Mouse (Mus musculus) CH12.LX (cell line): Measurements from ENCODE around the gene Cacnb4. TPM values are rescaled to one million over a fixed set of nuclear protein-coding genes. Genes with fewer than 3 reads are reported as not detected.
A peak's percentile ranks its signal among the peaks of the same experiment; 100 is the strongest.

Source experiments
- DNase-seq: peaks from one replicate; pipeline ENCODE4 v3.0.0-alpha.2; 2013; ENCODE audit errors: extremely low read depth
- H3K27ac ChIP-seq: 2 replicates; pipeline ENCODE4 v1.5.1; 2012; ENCODE audit warnings: low read depth, mild to moderate bottlenecking, control low read depth, moderate library complexity; ENCODE audit not compliant: insufficient read depth
- H3K27me3 ChIP-seq: replicated peaks from 2 replicates; pipeline ENCODE3; 2012; ENCODE audit warnings: inconsistent platforms
- H3K36me3 ChIP-seq, 2 experiments: replicated peaks in 1 of 2; 2 replicates each; pipeline versions ENCODE3 to v1.6.1; 2012; ENCODE audit warnings: inconsistent platforms in 1 of 2, low read length in 1 of 2, mild to moderate bottlenecking in 1 of 2, mixed read lengths in 1 of 2, moderate library complexity in 1 of 2; ENCODE audit not compliant: control insufficient read depth in 1 of 2, insufficient read depth in 1 of 2
- H3K4me1 ChIP-seq, 2 experiments: 2 replicates each; pipeline ENCODE4 v1.6.1; 2012; ENCODE audit warnings: inconsistent platforms in 1 of 2, moderate library complexity in 1 of 2; ENCODE audit not compliant: insufficient read depth in 2 of 2, control insufficient read depth in 1 of 2
- H3K4me2 ChIP-seq: 2 replicates; pipeline ENCODE4 v1.6.1; 2012; ENCODE audit warnings: low read depth, mild to moderate bottlenecking, control low read depth; ENCODE audit not compliant: poor library complexity, insufficient read depth, severe bottlenecking
- H3K4me3 ChIP-seq, 3 experiments: fragments of 150-350 bp in 1 of 3; sonication (generic) in 1 of 3; replicated peaks in 1 of 3; 2 replicates each; pipeline versions ENCODE3 to v1.5.1; 2011 to 2012; ENCODE audit warnings: low read depth in 2 of 3, low read length in 2 of 3, mild to moderate bottlenecking in 2 of 3, moderate library complexity in 2 of 3, control low read depth in 1 of 3, improper control_type of control experiment in 1 of 3, inconsistent platforms in 1 of 3, mixed read lengths in 1 of 3; ENCODE audit not compliant: poor library complexity in 1 of 3
- H3K79me2 ChIP-seq: replicated peaks from 2 replicates; pipeline ENCODE4 v1.6.1; 2012; ENCODE audit warnings: mild to moderate bottlenecking, moderate library complexity; ENCODE audit not compliant: control insufficient read depth, poor library complexity, insufficient read depth, severe bottlenecking; ENCODE audit errors: extremely low read depth
- H3K9ac ChIP-seq: 2 replicates; pipeline ENCODE4 v1.6.1; 2012; ENCODE audit warnings: low read depth, mild to moderate bottlenecking, control low read depth, moderate library complexity; ENCODE audit not compliant: insufficient read depth
- H3K9me3 ChIP-seq: replicated peaks from 2 replicates; pipeline ENCODE3; 2012; ENCODE audit warnings: low read length, inconsistent platforms, mixed read lengths
- BHLHE40 ChIP-seq: IDR thresholded peaks from 2 replicates; pipeline ENCODE4 v1.6.1; 2011; ENCODE audit warnings: mild to moderate bottlenecking, low read depth, low read length, improper control_type of control experiment
- CTCF ChIP-seq, 2 experiments: IDR thresholded peaks in 1 of 2; conservative IDR thresholded peaks in 1 of 2; 2 replicates each; pipeline ENCODE4 v1.5.1; 2011 to 2012; ENCODE audit warnings: low read depth in 2 of 2, low read length in 2 of 2, improper control_type of control experiment in 1 of 2, inconsistent platforms in 1 of 2, mild to moderate bottlenecking in 1 of 2, moderate library complexity in 1 of 2
- E2F4 ChIP-seq: IDR thresholded peaks from 2 replicates; pipeline ENCODE4 v1.6.1; 2011; ENCODE audit warnings: low read depth, low read length, improper control_type of control experiment; ENCODE audit not compliant: insufficient replicate concordance
- ELF1 ChIP-seq: IDR thresholded peaks from 2 replicates; pipeline ENCODE4 v1.6.1; 2014; ENCODE audit warnings: low read depth, mild to moderate bottlenecking, inconsistent platforms, low read length, improper control_type of control experiment
- EP300 ChIP-seq: IDR thresholded peaks from 2 replicates; pipeline ENCODE4 v1.6.1; 2011; ENCODE audit warnings: low read length, improper control_type of control experiment
- HCFC1 ChIP-seq: IDR thresholded peaks from 2 replicates; pipeline ENCODE4 v1.6.1; 2012; ENCODE audit warnings: low read depth, mild to moderate bottlenecking, inconsistent platforms, low read length, improper control_type of control experiment
- IRF4 ChIP-seq: IDR thresholded peaks from 2 replicates; pipeline ENCODE4 v1.6.1; 2014; ENCODE audit warnings: low read depth, mild to moderate bottlenecking, inconsistent platforms, low read length, improper control_type of control experiment
- JUN ChIP-seq: IDR thresholded peaks from 2 replicates; pipeline ENCODE4 v1.6.1; 2011; ENCODE audit warnings: low read depth, mild to moderate bottlenecking, low read length, improper control_type of control experiment, moderate library complexity; ENCODE audit not compliant: insufficient read depth
- JUND ChIP-seq: conservative IDR thresholded peaks from 2 replicates; pipeline ENCODE4 v1.6.1; 2011; ENCODE audit warnings: low read depth, low read length, improper control_type of control experiment
- MAZ ChIP-seq: IDR thresholded peaks from 2 replicates; pipeline ENCODE4 v1.6.1; 2012; ENCODE audit warnings: low read depth, mild to moderate bottlenecking, inconsistent platforms, low read length, improper control_type of control experiment, moderate library complexity
- MEF2A ChIP-seq: IDR thresholded peaks from 2 replicates; pipeline ENCODE4 v1.6.1; 2014; ENCODE audit warnings: low read depth, mild to moderate bottlenecking, inconsistent platforms, low read length, improper control_type of control experiment, borderline replicate concordance
- MYC ChIP-seq: IDR thresholded peaks from 2 replicates; pipeline ENCODE4 v1.6.1; 2011; ENCODE audit warnings: low read depth, mild to moderate bottlenecking, improper control_type of control experiment, low read length
- NRF1 ChIP-seq: IDR thresholded peaks from 2 replicates; pipeline ENCODE4 v1.6.1; 2014; ENCODE audit warnings: low read depth, mild to moderate bottlenecking, inconsistent platforms, low read length, improper control_type of control experiment, moderate library complexity
- PAX5 ChIP-seq: IDR thresholded peaks from 2 replicates; pipeline ENCODE4 v1.6.1; 2012; ENCODE audit warnings: low read length, inconsistent platforms, mixed read lengths
- RAD21 ChIP-seq: IDR thresholded peaks from 2 replicates; pipeline ENCODE4 v1.6.1; 2011; ENCODE audit warnings: low read depth, mild to moderate bottlenecking, low read length, improper control_type of control experiment, moderate library complexity
- SIN3A ChIP-seq: IDR thresholded peaks from 2 replicates; pipeline ENCODE4 v1.6.1; 2012; ENCODE audit warnings: low read length, improper control_type of control experiment, inconsistent platforms
- SMC3 ChIP-seq: IDR thresholded peaks from 2 replicates; pipeline ENCODE4 v1.6.1; 2011; ENCODE audit warnings: low read depth, low read length, improper control_type of control experiment
- TCF12 ChIP-seq: IDR thresholded peaks from 2 replicates; pipeline ENCODE4 v1.6.1; 2014; ENCODE audit warnings: low read depth, mild to moderate bottlenecking, inconsistent platforms, low read length, improper control_type of control experiment
- UBTF ChIP-seq: IDR thresholded peaks from 2 replicates; pipeline ENCODE4 v1.6.1; 2012; ENCODE audit warnings: low read depth, mild to moderate bottlenecking, inconsistent platforms, low read length, improper control_type of control experiment, moderate library complexity
- USF1 ChIP-seq: IDR thresholded peaks from 2 replicates; pipeline ENCODE4 v1.6.1; 2014; ENCODE audit warnings: low read depth, mild to moderate bottlenecking, inconsistent platforms, low read length, improper control_type of control experiment
- ZC3H11A ChIP-seq: IDR thresholded peaks from 2 replicates; pipeline ENCODE4 v1.6.1; 2012; ENCODE audit warnings: low read depth, mild to moderate bottlenecking, inconsistent platforms, low read length, improper control_type of control experiment
- ZKSCAN1 ChIP-seq: IDR thresholded peaks from 2 replicates; pipeline ENCODE4 v1.6.1; 2012; ENCODE audit warnings: low read depth, inconsistent platforms, low read length, improper control_type of control experiment, borderline replicate concordance
- ZMIZ1 ChIP-seq: IDR thresholded peaks from 2 replicates; pipeline ENCODE4 v1.6.1; 2012; ENCODE audit warnings: low read depth, mild to moderate bottlenecking, inconsistent platforms, low read length, improper control_type of control experiment
- ZNF384 ChIP-seq: IDR thresholded peaks from 2 replicates; pipeline ENCODE4 v1.6.1; 2012; ENCODE audit warnings: low read depth, low read length, improper control_type of control experiment, inconsistent platforms
- dilution Hi-C: fragments of 300-500 bp; cut with MboI; formaldehyde crosslinking; loops from 2 replicates; pipeline ENCODE4 v1.14.3; 2020; ENCODE audit warnings: low sequenced_read_pairs; ENCODE audit not compliant: extremely low pct_unique_long_range_greater_than_20kb, extremely low pct_ligation_motif_present
- in situ Hi-C: fragments of 300-500 bp; cut with MboI; formaldehyde crosslinking; loops from 3 replicates; pipeline ENCODE4 v1.14.3; 2019; ENCODE audit warnings: low sequenced_read_pairs, low pct_ligation_motif_present, low pct_unique_long_range_greater_than_20kb, mixed read lengths
- polyA plus RNA-seq: library from polyadenylated mRNA; unstranded; fragments of >175 nt; gene quantifications from 2 replicates; pipeline ENCODE4 v1.2.1, GENCODE M21; 2012; ENCODE audit warnings: low read depth; ENCODE audit not compliant: insufficient read length
- total RNA-seq, 2 experiments: library from RNA; depleted of rRNA; stranded (reverse); fragments of 300-350 nt in 1 of 2; fragments of >200 nt in 1 of 2; gene quantifications; 2 replicates each; pipeline ENCODE4 v1.2.3; 2012 to 2014

The Cacnb4 gene
- total and polyA plus RNA-seq, 3 experiments: 0.77 to 3.4 (median 1.5) TPM

DNA sequence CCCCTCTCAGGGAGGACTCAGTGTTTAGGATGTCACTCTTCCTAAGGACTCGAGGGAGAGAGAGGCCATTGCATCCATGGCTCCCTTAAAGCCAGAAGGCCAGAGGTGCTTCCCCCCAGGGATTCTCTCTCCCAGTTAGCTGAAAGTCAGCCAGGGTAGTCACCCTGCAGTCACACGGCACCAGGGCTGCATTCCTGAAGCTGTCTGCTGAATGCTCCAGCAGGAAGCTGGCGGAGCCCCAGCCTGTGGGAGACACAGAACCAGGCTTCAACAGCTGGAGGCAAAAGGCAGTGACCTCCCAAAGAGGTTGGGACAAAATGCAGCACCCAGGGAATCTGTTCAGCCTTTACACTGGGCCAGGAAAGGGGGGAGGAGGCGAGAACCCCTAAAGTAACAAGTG is 53.2 kb downstream of the Cacnb4 start:
- Histone ChIP-seq H3K27me3 (no peaks in the 10 kb centered on the region), H3K4me2 (no peak overlapping the region), H3K36me3 (no peaks in the 10 kb centered on the region), H3K79me2 (no peaks in the 10 kb centered on the region), H3K9ac (no peak overlapping the region), H3K4me1 (peaks cover 0 to 11% of the 10 kb centered on the region in 2 experiments; a peak in 3 of 4 replicates), H3K9me3 (no peaks in the 10 kb centered on the region), H3K4me3 (no peak overlapping the region), H3K27ac (no peak overlapping the region)
- no peak for DNase-seq
- in situ Hi-C loops (no loop called here), dilution Hi-C loops (no loop called here)
- TF ChIP-seq ELF1 (no peak), ZC3H11A (no peak), HCFC1 (no peak), MAZ (no peak), NRF1 (no peak), USF1 (no peak)

DNA sequence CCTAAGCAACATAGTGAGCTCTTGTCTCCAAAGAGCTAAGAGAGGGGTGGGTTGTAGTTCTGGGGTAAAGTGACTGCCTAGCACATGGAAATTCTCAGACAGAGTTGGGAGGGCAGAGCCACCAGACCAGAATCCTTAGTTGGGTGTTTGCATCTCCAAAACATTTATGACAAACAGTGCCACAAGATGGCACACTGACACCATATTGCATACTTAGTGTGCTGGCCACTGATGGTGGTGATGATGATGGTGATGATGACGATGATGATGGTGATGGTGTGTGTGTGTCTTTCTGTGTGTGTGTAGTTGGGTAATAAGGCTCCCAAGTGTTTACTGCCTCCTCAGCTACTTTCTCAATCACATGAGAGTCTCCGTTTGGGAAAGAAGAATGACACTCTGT is 54.0 kb downstream of the Cacnb4 start:
- Histone ChIP-seq H3K4me1 (peaks cover 0 to 4% of the 10 kb centered on the region in 2 experiments; a peak in 2 of 4 replicates), H3K27ac (no peak overlapping the region), H3K79me2 (no peaks in the 10 kb centered on the region), H3K36me3 (no peaks in the 10 kb centered on the region), H3K9me3 (no peaks in the 10 kb centered on the region), H3K4me3 (no peak overlapping the region), H3K9ac (no peak overlapping the region), H3K4me2 (no peak overlapping the region), H3K27me3 (no peaks in the 10 kb centered on the region)
- DNase-seq: peak; percentile 44
- peak; percentile 89 for TF ChIP-seq RAD21
- no peak for TF ChIP-seq EP300
- no peak for TF ChIP-seq JUN
- TF ChIP-seq ZMIZ1: no peak
- no peak for TF ChIP-seq UBTF
- 0 out of 2 replicates have a peak, but pooled peaks have one; percentile 9 for TF ChIP-seq JUND
- no peak for TF ChIP-seq USF1
- no peak for TF ChIP-seq MEF2A
- TF ChIP-seq BHLHE40: no peak
- TF ChIP-seq SIN3A: 0 out of 2 replicates have a peak, but pooled peaks have one; percentile 26
- TF ChIP-seq TCF12: peak; percentile 23; the same call in 1 of the 2 replicates
- TF ChIP-seq CTCF (conservative IDR thresholded peaks at IDR 0.05 in 1 of 2, IDR thresholded peaks at IDR 0.05 in 1 of 2; ENCODE audit: low read depth in 2 of 2, low read length in 2 of 2): peak; percentile 34 to 84; a peak in 2 of 4 replicates
- no peak for TF ChIP-seq E2F4
- TF ChIP-seq ZKSCAN1: no peak; the same call in 1 of the 2 replicates
- peak; percentile 33; the same call in 1 of the 2 replicates for TF ChIP-seq IRF4
- no peak for TF ChIP-seq MYC
- TF ChIP-seq PAX5: no peak
- TF ChIP-seq MAZ: no peak
- no peak for TF ChIP-seq NRF1
- no peak for TF ChIP-seq ELF1
- TF ChIP-seq ZNF384: peak; percentile 17; the same call in 1 of the 2 replicates
- peak; percentile 75 for TF ChIP-seq SMC3
- in situ Hi-C loops: no loop called here
- dilution Hi-C loops: no loop called here
